Mouse (Mus musculus) spleen, postnatal 4 days (tissue): Measurements from ENCODE around the gene Mrm2.
"Not testable (repeated sequence)": the region's sequence is repeated elsewhere in the genome, so short reads cannot be mapped to it uniquely, and the experiment has no call there.

ENCODE experiments used
- DNase-seq, 2 experiments: peaks; one replicate each; pipeline ENCODE4 v3.0.0; 2022; ENCODE audit warnings: low spot score in 2 of 2

Gene Mrm2

GRCm38 (mm10) chr5:140331615-140332512, at the start of gene Mrm2:
Mrm2 (minus strand) TSS chr5:140331898.
- DNase-seq = peak; percentile 85 to 94

- DNase-seq = no peak
These were observed 49.5 kb upstream of the Mrm2 start for GRCm38 (mm10) chr5:140381156-140381555.

- DNase-seq = no peak
These were observed 47.6 kb upstream of the Mrm2 start for GRCm38 (mm10) chr5:140379299-140379698.

DNA sequence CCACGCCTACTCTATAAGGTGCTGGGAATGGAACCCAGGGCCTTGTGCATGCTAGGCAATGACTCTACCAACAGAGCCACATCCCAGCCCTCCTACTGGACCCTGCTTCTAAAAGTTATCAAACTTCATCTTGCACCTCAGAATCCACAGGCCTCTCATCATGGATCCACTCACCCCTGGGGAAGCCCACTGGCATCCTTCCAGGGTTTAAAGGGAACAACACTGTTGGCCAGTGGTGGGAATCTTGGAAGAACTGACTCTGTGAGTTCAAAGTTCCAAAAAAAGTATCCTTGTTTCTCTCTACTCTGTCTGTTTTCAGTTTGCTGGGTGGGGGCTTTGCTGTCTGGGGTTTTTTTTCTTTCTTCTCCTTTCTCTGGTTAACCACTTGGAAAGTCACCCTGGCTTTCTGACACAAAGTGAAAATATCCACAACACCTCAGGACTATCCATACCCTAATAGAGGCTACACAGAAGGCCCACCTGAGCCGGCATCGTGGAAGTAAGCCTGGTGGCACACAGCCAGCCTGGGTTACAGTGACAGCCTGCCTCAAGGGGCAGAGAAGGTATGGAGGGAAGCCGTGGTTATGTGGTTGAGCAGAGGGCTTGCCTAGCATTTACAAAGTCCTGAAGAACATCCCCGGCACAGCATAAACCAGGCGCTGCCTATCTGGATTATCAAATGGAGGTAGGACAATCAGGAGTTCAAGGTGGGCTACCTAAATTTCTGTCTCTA, 46.6 kb upstream of the Mrm2 start:
- DNase-seq = no peak

DNA sequence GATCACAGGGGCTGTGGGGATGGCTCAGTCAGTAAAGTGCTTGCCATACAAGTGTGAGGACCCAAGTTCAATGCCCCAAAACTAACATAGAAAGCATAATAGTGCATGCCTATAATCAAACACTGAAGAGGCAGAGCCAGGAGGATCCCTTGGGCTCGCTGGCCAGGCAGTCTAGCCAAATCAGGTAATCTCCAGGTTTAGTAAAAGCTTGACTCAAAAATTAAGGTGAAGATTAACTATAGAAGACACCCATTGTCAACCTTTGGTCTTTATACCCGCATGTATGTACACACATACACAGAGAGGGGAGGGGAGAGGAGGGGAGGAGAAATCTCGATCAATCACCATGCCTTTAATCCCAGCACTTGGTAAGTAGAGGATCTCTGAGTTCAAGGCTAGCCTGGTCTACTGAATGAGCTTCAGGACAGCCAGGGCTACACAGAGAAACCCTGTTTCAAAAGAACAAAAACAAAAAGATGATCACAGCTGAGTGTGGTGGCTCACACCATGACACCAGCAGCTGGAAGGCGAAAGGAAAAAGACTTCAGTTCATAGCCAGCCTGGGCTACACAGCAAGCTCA, 43.6 kb upstream of the Mrm2 start:
- DNase-seq = no peak

- DNase-seq = no peak
These were observed 42.5 kb upstream of the Mrm2 start for GRCm38 (mm10) chr5:140374226-140374625.

GRCm38 (mm10) chr5:140373711-140374110, 42.0 kb upstream of the Mrm2 start:
- no peak for DNase-seq

DNA sequence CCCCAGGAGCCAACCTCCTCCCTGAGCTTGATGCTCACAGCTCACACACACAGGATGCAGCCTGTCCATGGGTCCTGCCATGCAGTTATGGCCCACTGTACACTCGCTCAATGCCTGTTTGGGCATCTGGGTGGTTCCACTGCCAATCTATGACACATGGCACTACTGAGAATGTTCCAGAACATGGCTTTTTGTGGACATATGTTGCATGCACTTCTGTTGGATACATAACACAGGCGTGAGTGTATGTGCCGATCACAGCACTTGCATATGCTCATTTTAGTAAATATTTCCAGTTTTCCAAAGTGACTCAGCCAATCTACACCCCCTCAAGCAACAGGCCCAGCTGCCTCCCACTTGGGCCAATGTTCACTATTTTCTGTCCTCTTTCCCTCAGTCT, 40.0 kb upstream of the Mrm2 start:
- no peak for DNase-seq

GRCm38 (mm10) chr5:140370446-140371254, 39.0 kb upstream of the Mrm2 start:
- DNase-seq = no peak

DNA sequence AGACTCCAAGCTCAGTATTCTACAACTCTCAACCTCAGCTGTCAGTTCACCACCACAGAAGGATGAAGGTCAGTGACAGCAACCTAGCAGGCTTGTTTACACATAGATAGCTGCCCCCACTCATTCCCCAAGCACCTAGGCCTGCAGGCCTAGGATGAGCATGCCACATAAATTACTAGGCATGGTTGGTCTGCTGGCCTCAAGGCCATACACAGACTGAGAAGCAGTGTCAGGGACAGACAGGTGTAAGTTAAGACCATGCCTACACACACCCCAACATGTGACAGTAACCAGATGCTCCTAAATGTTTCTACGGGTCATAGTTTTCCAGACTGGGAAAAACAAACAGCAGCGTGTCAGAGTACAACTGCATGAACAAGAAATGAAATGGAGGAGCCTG, 37.8 kb upstream of the Mrm2 start:
- DNase-seq = no peak

DNA sequence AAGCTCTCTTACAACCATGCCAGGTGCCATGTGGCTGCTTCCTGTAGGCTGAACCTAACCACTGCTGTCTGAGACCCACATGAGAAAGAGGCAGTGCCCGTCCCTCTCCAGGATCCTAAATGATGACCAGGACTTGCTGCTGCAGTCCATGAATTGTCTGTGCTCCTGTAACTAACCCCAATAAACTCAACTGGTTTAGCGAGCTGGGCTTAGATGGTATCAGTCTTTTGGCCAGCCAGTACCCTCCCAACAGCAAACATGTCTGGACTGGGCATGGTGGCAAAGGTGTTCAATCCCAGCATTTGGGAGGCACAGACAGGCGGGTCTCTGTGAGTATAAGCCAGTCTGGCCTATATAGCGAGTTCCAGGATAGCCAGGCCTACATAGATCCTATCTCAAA, 37.2 kb upstream of the Mrm2 start:
- no peak for DNase-seq

DNA sequence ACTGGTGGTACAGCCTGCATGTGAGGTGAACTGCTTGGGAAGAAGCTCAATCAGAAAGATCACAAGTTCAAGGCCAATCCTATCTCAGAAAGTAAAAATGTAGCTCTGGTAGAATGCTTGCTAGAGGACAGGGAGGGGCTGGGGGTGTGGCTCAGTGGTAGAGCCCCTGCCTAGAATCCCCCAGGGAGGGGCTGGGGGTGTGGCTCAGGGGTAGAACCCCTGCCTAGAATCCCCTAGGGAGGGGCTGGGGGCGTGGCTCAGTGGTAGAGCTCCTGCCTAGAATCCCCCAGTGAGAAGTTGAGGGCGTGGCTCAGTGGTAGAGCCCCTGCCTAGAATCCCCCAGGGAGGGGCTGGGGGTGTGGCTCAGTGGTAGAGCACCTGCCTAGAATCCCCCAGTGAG, 36.4 kb upstream of the Mrm2 start:
- DNase-seq = not testable (repeated sequence)

DNA sequence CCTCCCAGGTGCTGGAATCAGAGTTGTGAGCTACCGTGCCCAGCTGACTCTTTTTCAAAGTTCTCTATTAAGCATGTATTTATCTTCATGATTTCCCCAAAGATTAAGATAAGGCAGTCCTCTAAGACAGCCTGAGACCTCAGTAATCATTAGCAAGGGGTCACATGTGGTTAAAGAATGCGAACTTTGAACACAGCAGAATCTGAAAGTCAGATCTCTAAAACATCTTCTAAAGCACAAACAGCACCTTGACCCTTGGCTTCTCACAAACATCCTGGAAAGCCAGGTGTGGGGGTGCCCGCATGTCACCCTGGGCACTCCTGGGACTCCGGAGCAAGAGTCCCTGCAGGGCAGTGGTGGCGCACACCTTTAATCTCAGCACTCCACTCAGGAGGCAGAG, 32.7 kb upstream of the Mrm2 start:
- no peak for DNase-seq

DNA sequence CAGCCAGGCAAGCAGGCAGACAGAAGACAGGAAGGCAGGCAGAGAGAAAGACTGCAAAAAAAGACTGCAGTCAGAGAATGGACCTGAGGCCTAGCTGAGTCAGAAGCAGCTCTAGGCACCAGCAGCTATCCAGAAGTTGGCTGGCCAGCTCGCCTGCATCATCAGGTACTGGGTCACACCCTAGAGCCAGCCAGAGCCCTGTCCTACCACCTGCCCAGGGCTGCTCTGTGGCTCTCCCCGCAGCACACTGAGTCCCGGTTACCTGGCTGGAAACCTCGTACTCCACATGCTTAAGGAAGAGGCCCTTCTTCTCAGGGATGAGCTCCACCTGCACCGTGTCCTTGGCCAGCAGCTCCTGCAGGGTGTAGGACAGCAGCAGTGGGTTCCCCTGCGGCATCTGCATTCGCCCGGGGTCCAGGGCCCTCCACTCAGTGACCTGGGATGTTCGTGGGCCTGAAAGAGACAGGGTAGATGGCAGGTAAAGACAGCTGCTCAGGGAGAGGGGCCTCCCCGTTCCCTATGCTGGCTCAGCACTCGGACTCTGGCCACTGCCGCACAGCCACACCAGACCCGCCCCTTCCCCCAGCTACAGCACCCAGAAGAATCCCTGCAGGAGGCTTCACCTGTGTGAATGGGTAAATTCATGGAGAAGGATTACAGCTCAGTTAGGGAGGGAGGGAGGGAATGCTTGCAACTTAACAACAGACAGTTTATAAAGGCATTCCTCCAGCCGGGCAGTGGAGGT, 28.4 kb upstream of the Mrm2 start:
- DNase-seq = no peak

DNA sequence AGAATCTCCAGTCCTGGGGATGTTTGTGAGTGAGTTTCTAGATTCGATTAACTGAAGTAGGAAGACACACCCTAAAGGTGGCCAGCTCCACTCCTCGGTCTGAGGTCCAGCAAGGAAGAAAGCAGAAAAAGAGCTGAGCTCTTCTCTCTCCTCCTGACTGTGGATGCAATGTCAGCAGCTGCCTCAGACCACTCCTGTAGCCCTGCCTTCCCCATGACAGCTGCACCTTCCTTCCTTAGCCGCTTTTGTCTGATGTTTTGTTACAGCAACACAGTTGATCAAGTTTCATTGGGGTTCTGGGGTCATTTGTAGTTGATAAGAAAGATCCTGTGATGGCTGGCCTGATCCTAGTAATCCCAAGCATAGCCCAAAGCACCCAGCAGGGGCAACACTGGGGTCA, 25.8 kb upstream of the Mrm2 start:
- no peak for DNase-seq

DNA sequence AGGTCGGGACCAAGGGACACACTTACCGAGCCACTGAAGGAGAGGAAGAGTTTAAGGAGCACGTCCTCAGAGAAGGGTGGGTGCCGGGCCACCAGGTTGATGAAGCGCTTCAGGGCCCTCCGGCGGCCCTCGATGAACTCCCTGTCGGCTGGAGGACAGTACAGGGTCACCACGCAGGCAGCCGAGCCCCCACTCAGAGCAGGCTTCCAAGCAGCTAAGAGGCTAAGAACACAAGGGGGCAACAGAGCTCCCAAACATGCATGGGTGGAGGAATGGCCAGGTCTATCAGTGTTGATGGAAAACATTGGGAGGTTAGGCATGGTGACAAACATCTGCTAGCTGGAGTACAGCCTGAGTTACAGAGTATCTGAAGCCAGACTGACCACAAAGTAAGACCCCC, 24.2 kb upstream of the Mrm2 start:
- DNase-seq = no peak

DNA sequence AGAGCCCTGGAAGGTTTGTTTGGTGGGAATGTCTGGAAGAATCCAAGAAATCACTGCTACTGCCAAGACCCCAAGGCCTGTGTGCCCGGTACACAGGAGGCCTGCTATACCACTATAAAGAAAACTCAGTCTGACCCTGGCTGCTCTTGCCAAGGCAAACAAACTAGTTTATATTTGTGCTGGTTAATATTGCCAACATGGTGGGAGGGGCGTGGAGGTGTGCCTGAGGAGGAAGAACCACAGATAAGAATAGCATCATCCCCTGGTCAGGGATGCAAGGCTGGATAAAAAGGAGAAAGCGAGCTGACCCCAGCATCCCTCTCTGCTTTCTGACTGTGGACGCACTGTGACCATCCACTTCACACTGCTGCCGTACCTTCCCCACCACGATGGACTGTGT, 20.7 kb upstream of the Mrm2 start:
- no peak for DNase-seq

DNA sequence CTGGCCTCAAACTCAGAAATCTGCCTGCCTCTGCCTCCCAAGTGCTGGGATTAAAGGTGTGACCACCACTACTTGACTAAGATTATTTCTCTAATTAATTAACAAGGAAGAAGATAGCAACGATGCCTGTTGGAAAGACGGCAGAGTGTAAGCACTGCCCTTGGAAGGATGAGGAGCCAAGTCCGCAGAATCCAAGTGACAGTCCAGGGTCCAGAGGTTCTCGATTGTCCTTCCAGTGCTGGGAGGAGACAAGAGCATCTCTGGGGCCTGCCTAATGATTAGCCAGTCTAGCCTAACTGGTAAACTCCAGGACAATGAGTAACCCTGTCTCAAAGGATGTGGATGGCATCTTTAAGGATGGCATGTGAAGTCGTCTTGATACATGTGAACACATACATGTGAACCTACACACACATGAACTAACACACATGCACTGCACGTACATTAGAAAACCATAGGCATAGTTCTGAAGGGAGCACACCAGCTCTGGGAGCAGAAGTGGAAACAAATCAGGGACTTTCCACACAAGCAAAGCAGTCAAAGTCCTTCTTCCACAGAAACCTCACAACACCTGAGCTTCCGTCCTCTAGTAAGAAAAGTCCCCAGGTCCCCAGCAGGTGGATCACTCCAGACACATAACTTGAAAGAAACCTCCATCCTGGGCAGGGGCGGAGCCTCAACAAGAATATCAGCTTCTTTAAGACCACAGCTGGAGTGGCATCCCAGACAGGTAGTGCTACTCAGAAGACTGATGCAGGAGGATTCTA, 19.2 kb upstream of the Mrm2 start:
- no peak for DNase-seq

GRCm38 (mm10) chr5:140349882-140350281, 18.2 kb upstream of the Mrm2 start:
- no peak for DNase-seq

- DNase-seq = no peak
These were observed 14.4 kb upstream of the Mrm2 start for GRCm38 (mm10) chr5:140346050-140346449.
